Mouse (Mus musculus) adrenal gland, postnatal 36 days (tissue): ENCODE measurements at regions not wholly inside any gene's neighbourhood (a gene's known extent, or its start where the extent isn't known, plus 50 kb on each side); places are given as distances from the start of the nearest gene placed in this dataset.
A peak's percentile ranks its signal among the peaks of the same experiment; 100 is the strongest.
"Not testable (repeated sequence)": the region's sequence is repeated elsewhere in the genome, so short reads cannot be mapped to it uniquely, and the experiment has no call there.

Experiments
- DNase-seq, 2 experiments: peaks; one replicate each; pipeline ENCODE4 v3.0.0; 2021; ENCODE audit warnings: mixed read lengths in 1 of 2

DNA sequence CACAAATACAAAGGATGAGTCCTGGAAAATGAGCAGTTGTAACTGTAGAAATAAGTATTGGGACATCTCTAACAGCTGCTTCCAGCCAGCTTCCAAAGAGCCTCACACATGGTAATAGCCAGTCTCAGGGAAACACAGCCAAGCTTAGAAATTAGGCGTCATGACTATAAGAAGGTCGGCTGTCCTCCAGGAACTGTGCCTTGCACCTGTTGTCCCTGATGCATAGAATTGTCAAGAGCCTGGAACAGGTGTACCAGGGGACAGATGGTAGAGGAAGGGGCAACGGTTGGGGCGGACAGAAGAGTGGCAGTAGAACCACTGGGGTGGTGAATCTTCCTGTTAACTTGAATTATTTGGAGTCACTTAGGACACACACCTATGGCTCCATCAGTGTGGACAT, 162.1 kb downstream of the Trib2 start:
- no peak for DNase-seq

- DNase-seq, result peak; percentile 32 to 45
Observed at GRCm38 (mm10) chr12:15653357-15653763, 163.4 kb downstream of the Trib2 start.

GRCm38 (mm10) chr12:15651293-15651692, 165.4 kb downstream of the Trib2 start:
- no peak for DNase-seq

- peak in 1 of 2 experiments; percentile 9 for DNase-seq
Observed at GRCm38 (mm10) chr12:15649906-15650305, 166.8 kb downstream of the Trib2 start.

DNA sequence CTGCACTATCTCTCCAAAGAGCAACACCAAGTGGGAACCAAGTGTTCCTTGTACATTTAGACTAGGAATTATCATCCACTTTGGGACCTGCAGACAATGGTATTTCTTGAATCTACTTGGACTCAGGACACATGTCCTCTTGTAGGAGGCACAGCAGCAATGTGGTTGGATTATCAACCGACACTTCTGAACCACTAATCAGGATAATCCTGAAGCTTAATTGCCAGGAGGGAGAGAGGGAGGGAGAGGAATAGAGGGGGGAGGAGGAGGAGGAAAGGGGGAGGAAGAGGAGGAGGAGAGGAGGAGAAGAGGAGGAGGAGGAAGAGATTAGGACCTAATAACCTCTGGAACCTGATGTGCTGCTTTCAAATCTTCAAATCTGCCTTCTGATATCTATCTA, 167.5 kb downstream of the Trib2 start:
- DNase-seq, result no peak

- no peak for DNase-seq
Observed at GRCm38 (mm10) chr12:15644074-15644672, 172.5 kb downstream of the Trib2 start.

- peak; percentile 46 to 57 for DNase-seq
Observed at GRCm38 (mm10) chr12:15643669-15644068, 173.1 kb downstream of the Trib2 start.

GRCm38 (mm10) chr12:15640320-15640719, 176.4 kb downstream of the Trib2 start:
- no peak for DNase-seq

DNA sequence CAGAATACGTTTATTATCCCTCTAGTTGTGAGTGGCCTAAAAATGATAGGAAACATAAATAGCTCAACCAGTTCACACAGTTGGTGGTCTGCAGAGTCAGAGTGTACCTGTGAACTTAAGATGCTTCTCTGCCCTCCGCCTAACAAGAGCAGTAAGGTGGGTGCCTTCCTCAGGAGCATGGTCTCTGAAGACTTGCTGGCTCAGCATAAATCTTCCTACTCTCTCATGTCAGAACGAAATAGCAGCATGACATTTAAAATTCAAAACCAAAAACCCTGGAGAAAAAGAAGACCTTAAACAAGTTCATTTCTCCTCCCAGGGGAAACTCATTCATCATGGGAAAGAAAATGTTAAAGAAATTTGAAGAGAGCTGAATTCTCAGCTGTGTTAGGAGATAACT, 186.8 kb downstream of the Trib2 start:
- no peak for DNase-seq

DNA sequence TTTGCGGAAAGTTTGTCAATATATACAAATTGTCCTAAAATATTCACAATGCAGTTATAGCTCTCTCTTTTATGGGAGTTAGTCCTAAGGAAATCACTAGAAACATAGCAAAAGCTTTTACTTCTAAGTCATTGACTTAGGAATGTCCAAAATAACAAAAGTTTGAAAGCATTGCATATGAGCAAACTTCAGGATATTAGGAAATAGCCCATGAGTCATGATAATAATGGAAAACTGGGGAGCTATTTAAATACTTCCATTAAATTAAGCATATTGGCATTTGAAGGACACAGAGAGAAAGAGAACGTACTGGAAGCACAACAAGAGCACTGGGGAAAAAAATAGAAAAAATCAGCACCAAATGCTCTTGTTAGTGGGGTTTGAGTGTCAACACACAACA, 197.2 kb downstream of the Trib2 start:
- no peak for DNase-seq

- peak; percentile 27 to 31 for DNase-seq
Observed at GRCm38 (mm10) chr12:15617312-15617711, 199.4 kb downstream of the Trib2 start.

DNA sequence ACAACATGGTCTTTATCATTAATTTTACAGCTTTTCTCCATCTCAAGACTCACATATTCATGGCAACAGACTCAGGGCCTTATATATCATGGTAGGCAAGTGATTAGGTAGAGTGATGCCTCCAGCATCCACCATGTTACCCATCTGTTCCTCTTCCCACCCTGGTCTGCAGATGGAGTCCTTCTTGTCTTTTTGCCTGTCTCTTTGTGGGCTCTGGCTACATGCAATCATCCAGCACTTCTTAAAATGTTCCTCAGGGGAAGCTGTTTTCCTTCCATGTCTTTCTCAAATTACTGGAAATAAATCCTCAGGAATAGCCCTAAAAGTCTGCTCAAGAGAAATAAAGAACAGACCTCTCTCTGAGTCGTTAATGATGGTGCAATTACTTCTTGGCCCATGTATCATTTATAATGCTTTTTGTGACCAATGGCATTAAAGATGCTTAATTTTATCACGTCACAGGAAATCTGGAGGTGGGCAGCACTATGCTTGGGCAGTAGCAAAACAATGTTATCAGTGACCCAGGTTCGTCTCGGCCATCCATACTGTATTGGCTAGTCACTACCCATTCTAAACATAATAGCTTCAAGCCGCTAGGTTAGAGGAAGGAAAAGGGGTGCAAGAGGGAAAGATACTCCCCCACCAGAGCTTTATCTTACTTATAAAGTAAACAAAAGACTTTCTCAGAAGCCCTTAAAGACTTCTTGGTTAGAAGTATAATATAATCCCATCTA, 204.7 kb downstream of the Trib2 start:
- DNase-seq, result no peak

DNA sequence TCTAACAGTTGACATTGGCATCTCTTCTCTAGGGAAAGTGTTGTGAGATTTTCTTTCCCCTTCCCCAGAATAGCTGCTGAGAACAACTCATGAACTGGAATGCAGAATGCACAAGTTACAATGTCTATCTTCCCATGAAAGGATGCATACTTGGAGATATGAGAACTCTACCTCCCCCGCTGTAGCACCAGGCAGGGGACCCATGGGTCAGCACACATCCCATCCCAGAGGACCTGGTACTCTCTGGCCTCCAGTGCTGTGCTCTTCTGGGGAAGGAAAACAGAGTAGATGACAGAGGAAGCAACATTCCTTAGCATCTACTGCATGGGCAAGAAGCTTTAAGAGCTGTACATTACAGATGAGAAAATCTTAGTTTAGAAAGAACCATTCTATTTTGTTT, 209.6 kb downstream of the Trib2 start:
- DNase-seq, result no peak

GRCm38 (mm10) chr12:15606095-15606494, 210.6 kb downstream of the Trib2 start:
- DNase-seq, result peak; percentile 4 to 12

DNA sequence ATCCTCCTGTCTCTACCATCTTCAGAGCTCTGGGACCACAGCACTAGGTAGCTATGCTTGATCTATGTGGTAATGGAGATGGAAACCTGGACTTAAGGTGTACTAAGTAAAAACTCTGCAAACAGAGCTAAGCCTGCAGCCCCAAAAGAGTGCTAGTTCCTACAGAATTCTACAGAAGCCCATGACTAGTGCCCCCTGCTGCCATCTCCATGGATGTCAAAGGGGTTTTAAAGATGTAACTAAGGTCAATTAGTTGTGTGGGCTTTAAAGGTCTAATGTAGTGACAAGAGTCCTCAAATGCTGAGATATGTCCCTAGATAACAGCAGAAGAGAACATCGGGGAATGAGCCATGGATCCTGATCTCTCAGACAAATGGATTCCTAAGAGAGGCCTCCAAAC, 212.1 kb downstream of the Trib2 start:
- DNase-seq, result no peak

DNA sequence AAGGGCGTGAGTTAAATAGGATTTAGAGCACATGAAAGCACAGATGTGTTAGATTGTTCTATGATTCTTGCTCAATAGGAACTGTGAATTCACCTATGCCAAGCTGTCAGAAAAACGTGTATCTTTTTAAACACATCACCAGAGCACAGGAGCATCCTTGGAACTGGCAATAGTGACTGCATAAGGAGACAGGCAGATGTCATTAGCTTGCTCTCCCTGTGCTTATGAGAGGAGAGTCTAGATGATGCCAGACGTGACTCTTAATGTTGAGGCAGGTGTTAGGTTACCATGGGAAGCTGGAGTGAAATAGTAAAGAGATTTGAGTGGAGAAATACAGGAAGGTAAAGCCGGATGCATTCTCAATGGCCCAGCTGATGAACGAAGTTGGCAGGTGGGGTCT, 212.8 kb downstream of the Trib2 start:
- no peak for DNase-seq

DNA sequence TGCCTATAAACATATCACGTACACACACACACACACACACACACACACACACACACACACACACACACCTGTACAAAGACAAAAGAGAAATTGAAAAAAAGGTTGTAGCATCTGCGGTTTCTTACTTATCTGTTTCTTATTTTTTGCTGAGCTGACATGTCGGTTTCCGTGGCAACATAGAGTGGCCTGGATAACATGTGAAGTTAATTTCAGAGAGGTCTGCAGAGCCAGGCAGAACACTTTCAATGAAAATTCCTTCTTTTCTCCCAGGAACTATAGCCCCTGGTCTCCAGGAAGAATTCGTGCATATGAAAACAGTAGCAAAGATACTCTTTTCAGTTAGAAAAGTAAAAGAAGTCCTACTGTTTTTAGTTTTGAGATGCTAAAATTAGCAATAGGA, 213.4 kb downstream of the Trib2 start:
- DNase-seq, result no peak

DNA sequence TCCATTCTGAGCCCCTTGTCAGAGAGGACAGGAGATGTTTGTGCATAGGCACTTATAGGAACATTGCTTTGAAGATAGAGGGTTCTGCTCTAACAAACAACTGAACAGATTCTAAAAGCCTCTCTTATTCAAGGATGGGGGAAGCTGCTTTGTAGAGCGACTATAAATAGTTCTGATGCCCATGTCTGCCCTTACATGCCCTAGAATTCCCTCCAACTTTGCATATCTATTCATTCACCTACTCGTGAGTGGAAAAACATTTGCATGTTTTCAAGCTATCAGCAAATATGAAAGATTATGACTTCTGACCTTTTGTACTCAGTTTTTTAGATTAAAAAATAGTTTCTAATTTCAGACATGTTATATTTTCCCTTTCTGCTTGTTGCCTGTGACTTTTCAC, 222.0 kb downstream of the Trib2 start:
- no peak for DNase-seq

DNA sequence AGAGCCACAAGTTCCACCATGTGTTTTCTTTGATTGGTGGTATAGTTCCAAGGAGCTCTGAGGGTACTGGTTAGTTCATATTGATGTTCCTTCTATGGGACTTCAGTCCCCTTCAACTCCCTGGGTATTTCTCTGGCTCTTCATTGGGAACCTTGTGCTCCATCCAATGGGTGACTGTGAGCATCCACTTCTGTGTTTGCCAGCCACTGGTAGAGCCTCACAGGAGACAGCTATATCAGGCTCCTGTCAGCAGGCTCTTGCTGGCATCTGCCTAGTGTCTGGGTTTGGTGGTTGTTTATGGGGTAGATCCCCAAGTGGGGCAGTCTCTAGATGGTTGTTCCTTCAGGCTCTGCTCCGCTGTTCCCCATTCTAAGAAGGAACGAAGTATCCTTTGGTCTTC, 228.9 kb downstream of the Trib2 start:
- DNase-seq, result not testable (repeated sequence)

GRCm38 (mm10) chr12:15586706-15587442, 229.8 kb downstream of the Trib2 start:
- DNase-seq, result no peak

DNA sequence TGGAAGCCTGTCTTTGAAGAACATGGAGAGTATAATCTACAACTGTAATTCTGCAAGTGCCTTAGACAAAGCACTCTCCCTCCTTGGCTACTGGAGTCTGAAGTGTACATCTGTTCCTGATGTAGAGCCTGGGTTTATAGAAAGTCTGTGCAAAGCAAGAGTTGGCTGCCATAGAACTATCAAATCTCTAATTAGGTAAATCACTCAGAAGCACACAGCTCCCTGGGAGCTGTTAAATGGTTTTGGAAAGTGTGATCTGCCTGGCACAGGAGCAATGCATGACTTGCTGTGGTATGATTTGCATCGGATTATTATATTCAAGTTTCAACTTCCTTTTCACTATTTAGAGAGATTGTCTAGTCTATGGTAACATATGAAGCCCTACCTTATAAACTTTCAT, 230.9 kb downstream of the Trib2 start:
- no peak for DNase-seq

- no peak for DNase-seq
Observed at GRCm38 (mm10) chr12:15584721-15585120, 232.0 kb downstream of the Trib2 start.

DNA sequence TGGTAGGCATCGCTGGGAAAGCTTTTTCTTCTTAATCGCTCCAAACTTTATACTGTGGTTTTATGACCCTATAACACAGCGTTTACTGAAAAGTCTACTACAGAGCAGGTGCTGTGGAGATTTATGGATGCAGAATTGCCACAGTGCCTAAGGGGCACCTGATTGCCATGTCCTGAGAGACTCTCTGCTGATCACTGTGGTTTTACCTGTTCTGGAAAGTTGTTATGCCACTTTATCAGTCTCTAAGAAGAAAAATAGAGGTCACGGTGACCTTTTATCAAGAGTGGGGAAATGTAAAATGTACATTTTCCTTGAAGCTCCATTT, 250.0 kb downstream of the Trib2 start:
- no peak for DNase-seq
